Mouse (Mus musculus) left cerebral cortex, adult 8-10 months (tissue): ENCODE results near the gene Fam83g. TPM values are rescaled to one million over a fixed set of nuclear protein-coding genes. Genes with fewer than 3 reads are reported as not detected.

Source experiments
- DNase-seq, 2 experiments: peaks; one replicate each; pipeline ENCODE4 v3.0.0; 2022; ENCODE audit warnings: low spot score in 2 of 2
- total RNA-seq, 4 experiments: library from RNA; stranded (reverse); gene quantifications; 2 replicates each; pipeline ENCODE4 v1.2.4; 2022

Gene Fam83g
- total RNA-seq, 4 experiments from 2014 or later = 0.09 to 0.28 TPM; not detected in 2

GRCm38 (mm10) chr11:61674151-61674838 lies 9.6 kb upstream of the Fam83g start:
- no peak for DNase-seq

GRCm38 (mm10) chr11:61674839-61675159 lies 9.1 kb upstream of the Fam83g start:
- DNase-seq = no peak

GRCm38 (mm10) chr11:61675332-61675731 lies 8.6 kb upstream of the Fam83g start:
- DNase-seq = no peak

- DNase-seq = no peak
These were observed 7.6 kb upstream of the Fam83g start for GRCm38 (mm10) chr11:61676216-61676854.

- no peak for DNase-seq
These were observed 6.2 kb upstream of the Fam83g start for GRCm38 (mm10) chr11:61677709-61678108.

GRCm38 (mm10) chr11:61679091-61679866 lies 4.6 kb upstream of the Fam83g start:
- DNase-seq = no peak

GRCm38 (mm10) chr11:61685119-61685725 lies 1.3 kb downstream of the Fam83g start:
- DNase-seq = no peak

- no peak for DNase-seq
These were observed 2.2 kb downstream of the Fam83g start for GRCm38 (mm10) chr11:61686141-61686540.

GRCm38 (mm10) chr11:61686906-61687453 lies 3.1 kb downstream of the Fam83g start:
- no peak for DNase-seq

GRCm38 (mm10) chr11:61687595-61687994 lies 3.7 kb downstream of the Fam83g start:
- DNase-seq = no peak

- DNase-seq = no peak
These were observed 9.1 kb downstream of the Fam83g start for GRCm38 (mm10) chr11:61692996-61693395.

GRCm38 (mm10) chr11:61698852-61699251 lies 15.0 kb downstream of the Fam83g start:
- no peak for DNase-seq

- DNase-seq = no peak
These were observed 15.6 kb downstream of the Fam83g start for GRCm38 (mm10) chr11:61699460-61699859.

- no peak for DNase-seq
These were observed 16.0 kb downstream of the Fam83g start for GRCm38 (mm10) chr11:61699933-61700332.

GRCm38 (mm10) chr11:61701696-61702095 lies 17.8 kb downstream of the Fam83g start:
- DNase-seq = no peak

- no peak for DNase-seq
These were observed 18.6 kb downstream of the Fam83g start for GRCm38 (mm10) chr11:61702494-61702893.

- no peak for DNase-seq
These were observed 21.7 kb downstream of the Fam83g start for GRCm38 (mm10) chr11:61705581-61705980.

- DNase-seq = no peak
These were observed 22.3 kb downstream of the Fam83g start for GRCm38 (mm10) chr11:61706232-61706631.

GRCm38 (mm10) chr11:61708928-61709327 lies 25.0 kb downstream of the Fam83g start:
- DNase-seq = no peak

- no peak for DNase-seq
These were observed 29.4 kb downstream of the Fam83g start for GRCm38 (mm10) chr11:61713157-61713855.
